Mouse (Mus musculus): Measurements from ENCODE around the gene Slc27a3. TPM values are rescaled to one million over a fixed set of nuclear protein-coding genes. Genes with fewer than 3 reads are reported as not detected.

Slc27a3 gene
- total and polyA plus RNA-seq, 3 experiments, result 0.76 to 3.7 (median 1.1) TPM

GRCm38 (mm10) chr3:90335517-90335916, 54.2 kb downstream of the Slc27a3 start:
- 0 out of 2 replicates have a peak, but pooled peaks have one; percentile 10 for TF ChIP-seq CTCF (IDR thresholded peaks at IDR 0.05)
- no peak for TF ChIP-seq EP300 (IDR thresholded peaks at IDR 0.05; ENCODE audit: insufficient read depth, low read depth, low read length)
- H3K79me2 ChIP-seq (replicated peaks; ENCODE audit: control insufficient read depth, insufficient read depth, low read length), result peaks cover 6% of the 10 kb centered on the region
- H3K27ac ChIP-seq, result no peak overlapping the region
- DNase-seq, result no peak
- H3K4me3 ChIP-seq, result no peak overlapping the region
- H3K4me1 ChIP-seq (ENCODE audit: control insufficient read depth, insufficient read depth, low read length), result peaks cover 4% of the 10 kb centered on the region
- intact Hi-C loops (cut with DNase I), result no loop called here
- no peaks in the 10 kb centered on the region for H3K27me3 ChIP-seq (ENCODE audit: control insufficient read depth, insufficient read depth, low read length)
- H3K9ac ChIP-seq (ENCODE audit: low read depth, low read length), result no peak overlapping the region
- H3K36me3 ChIP-seq (ENCODE audit: control insufficient read depth, insufficient read depth, low read length), result peaks cover 4% of the 10 kb centered on the region

Other genes with a start within 250 kb of the Slc27a3 start
- gene Rps27, start 176.3 kb downstream of the Slc27a3 start, total RNA-seq (2021), result 1,000 to 10,000 TPM; 1,040 to 1,280 TPM
- gene Rps27, start 176.3 kb downstream of the Slc27a3 start, polyA plus RNA-seq (2012; rRNA removed), result 696 and 1,017 TPM in 2 replicates
- 1 to 10 TPM; 5.5 to 5.6 TPM for gene Rab13, start 176.2 kb downstream of the Slc27a3 start, total RNA-seq (2021)
- 3.1 TPM in 2 replicates for gene Rab13, start 176.2 kb downstream of the Slc27a3 start, polyA plus RNA-seq (2012; rRNA removed)
- gene Jtb, start 158.3 kb downstream of the Slc27a3 start, total RNA-seq (2021), result 10 to 100 TPM; 49.3 to 56.6 TPM
- 36.0 and 42.3 TPM in 2 replicates for gene Jtb, start 158.3 kb downstream of the Slc27a3 start, polyA plus RNA-seq (2012; rRNA removed)
- under 1 TPM; 0.14 to 0.16 TPM for gene Creb3l4, start 146.4 kb downstream of the Slc27a3 start, total RNA-seq (2021)
- 0.53 and 0.55 TPM in 2 replicates for gene Creb3l4, start 146.4 kb downstream of the Slc27a3 start, polyA plus RNA-seq (2012; rRNA removed)
- 10 to 100 TPM; 67.6 to 75.5 TPM for gene Slc39a1, start 141.8 kb downstream of the Slc27a3 start, total RNA-seq (2021)
- gene Slc39a1, start 141.8 kb downstream of the Slc27a3 start, polyA plus RNA-seq (2012; rRNA removed), result 57.3 and 83.7 TPM in 2 replicates
- 10 to 100 TPM; 16.6 to 17.1 TPM for gene Crtc2, start 135.8 kb downstream of the Slc27a3 start, total RNA-seq (2021)
- gene Crtc2, start 135.8 kb downstream of the Slc27a3 start, polyA plus RNA-seq (2012; rRNA removed), result 32.9 and 33.7 TPM in 2 replicates
- gene Dennd4b, start 124.8 kb downstream of the Slc27a3 start, total RNA-seq (2021), result 10 to 100 TPM; 35.7 to 36.5 TPM
- gene Dennd4b, start 124.8 kb downstream of the Slc27a3 start, polyA plus RNA-seq (2012; rRNA removed), result 45.6 and 45.9 TPM in 2 replicates
- 10 to 100 TPM; 40.0 to 45.3 TPM for gene Gatad2b, start 96.8 kb downstream of the Slc27a3 start, total RNA-seq (2021)
- gene Gatad2b, start 96.8 kb downstream of the Slc27a3 start, polyA plus RNA-seq (2012; rRNA removed), result 17.7 and 21.0 TPM in 2 replicates
- gene Ints3, start 43.7 kb upstream of the Slc27a3 start, total RNA-seq (2021), result 10 to 100 TPM; 22.9 to 26.3 TPM
- gene Ints3, start 43.7 kb upstream of the Slc27a3 start, polyA plus RNA-seq (2012; rRNA removed), result 15.2 and 21.8 TPM in 2 replicates
- 10 to 100 TPM; 16.1 to 16.3 TPM for gene Npr1, start 75.9 kb upstream of the Slc27a3 start, total RNA-seq (2021)
- 35.0 and 47.5 TPM in 2 replicates for gene Npr1, start 75.9 kb upstream of the Slc27a3 start, polyA plus RNA-seq (2012; rRNA removed)
- gene Ilf2, start 86.2 kb upstream of the Slc27a3 start, total RNA-seq (2021), result 10 to 100 TPM; 30.6 to 32.2 TPM
- gene Ilf2, start 86.2 kb upstream of the Slc27a3 start, polyA plus RNA-seq (2012; rRNA removed), result 13.9 and 24.9 TPM in 2 replicates
- 10 to 100 TPM; 60.0 to 71.3 TPM for gene Snapin, start 101.1 kb upstream of the Slc27a3 start, total RNA-seq (2021)
- gene Snapin, start 101.1 kb upstream of the Slc27a3 start, polyA plus RNA-seq (2012; rRNA removed), result 50.7 and 89.1 TPM in 2 replicates
- gene Chtop, start 119.6 kb upstream of the Slc27a3 start, total RNA-seq (2021), result 10 to 100 TPM; 90.0 to 93.0 TPM
- gene Chtop, start 119.6 kb upstream of the Slc27a3 start, polyA plus RNA-seq (2012; rRNA removed), result 30.4 and 51.4 TPM in 2 replicates
- gene S100a1, start 124.5 kb upstream of the Slc27a3 start, total RNA-seq (2021), result 1,000 to 10,000 TPM in 1 of 2 experiments, 100 to 1,000 TPM in 1; 871 to 1,070 TPM
- 1,425 and 1,426 TPM in 2 replicates for gene S100a1, start 124.5 kb upstream of the Slc27a3 start, polyA plus RNA-seq (2012; rRNA removed)
- 10 to 100 TPM; 28.3 to 29.6 TPM for gene S100a13, start 124.5 kb upstream of the Slc27a3 start, total RNA-seq (2021)
- gene S100a13, start 124.5 kb upstream of the Slc27a3 start, polyA plus RNA-seq (2012; rRNA removed), result 56.7 and 78.0 TPM in 2 replicates
- gene S100a14, start 136.9 kb upstream of the Slc27a3 start, total RNA-seq (2021), result under 1 TPM; 0.23 to 0.50 TPM
- 0.57 TPM in 1 of 2 replicates, not detected in the other for gene S100a14, start 136.9 kb upstream of the Slc27a3 start, polyA plus RNA-seq (2012; rRNA removed)
- gene S100a16, start 147.3 kb upstream of the Slc27a3 start, total RNA-seq (2021), result 10 to 100 TPM; 65.5 to 69.6 TPM
- 75.2 and 98.3 TPM in 2 replicates for gene S100a16, start 147.3 kb upstream of the Slc27a3 start, polyA plus RNA-seq (2012; rRNA removed)
- gene S100a3, start 170.6 kb upstream of the Slc27a3 start, total RNA-seq (2021), result not detected
- 0.32 and 0.37 TPM in 2 replicates for gene S100a3, start 170.6 kb upstream of the Slc27a3 start, polyA plus RNA-seq (2012; rRNA removed)
- gene S100a2, start 200.3 kb upstream of the Slc27a3 start, total RNA-seq (2021), result not detected
- not detected in 2 replicates for gene S100a2, start 200.3 kb upstream of the Slc27a3 start, polyA plus RNA-seq (2012; rRNA removed)
- not detected for gene Gm42674, start 212.0 kb upstream of the Slc27a3 start, total RNA-seq (2021)
- not detected in 2 replicates for gene Gm42674, start 212.0 kb upstream of the Slc27a3 start, polyA plus RNA-seq (2012; rRNA removed)
- 10 to 100 TPM in 1 of 2 experiments, 1 to 10 TPM in 1; 9.9 to 11.4 TPM for gene S100a4, start 213.8 kb upstream of the Slc27a3 start, total RNA-seq (2021)
- 20.4 and 26.3 TPM in 2 replicates for gene S100a4, start 213.8 kb upstream of the Slc27a3 start, polyA plus RNA-seq (2012; rRNA removed)
- gene S100a5, start 218.6 kb upstream of the Slc27a3 start, total RNA-seq (2021), result not detected
- not detected in 2 replicates for gene S100a5, start 218.6 kb upstream of the Slc27a3 start, polyA plus RNA-seq (2012; rRNA removed)
- gene S100a6, start 222.9 kb upstream of the Slc27a3 start, total RNA-seq (2021), result 10 to 100 TPM; 65.8 to 79.9 TPM
- 141 and 158 TPM in 2 replicates for gene S100a6, start 222.9 kb upstream of the Slc27a3 start, polyA plus RNA-seq (2012; rRNA removed)